Mouse (Mus musculus): ENCODE results near the gene Irx1. TPM values are rescaled to one million over a fixed set of nuclear protein-coding genes. Genes with fewer than 3 reads are reported as not detected.

Irx1 gene
- polyA plus RNA-seq, 1 experiment from 2014 or later = 0.36 TPM

- DNase-seq (ENCODE audit: low spot score) (peak; percentile 74), ATAC-seq (ENCODE audit: insufficient number of reproducible peaks, low FRiP score, low TSS enrichment, low read depth) (no peak)
- WGBS = under 1% methylated on average over 51 of the region's 55 CpGs
- peak overlapping the region; percentile 31 for H3K4me3 ChIP-seq (ENCODE audit: low read depth, low read length)
- H3K9me3 ChIP-seq (ENCODE audit: control insufficient read depth, low read length) = no peaks in the 10 kb centered on the region
- H3K9ac ChIP-seq (ENCODE audit: low read length) = peak overlapping the region; percentile 40
- peak overlapping the region; percentile 82 for H3K4me2 ChIP-seq (ENCODE audit: low read depth, severe bottlenecking)
- H3K4me1 ChIP-seq (ENCODE audit: control insufficient read depth, insufficient read depth, low read length) = peaks cover 9% of the 10 kb centered on the region
- peaks cover 87% of the 10 kb centered on the region for H3K27me3 ChIP-seq (ENCODE audit: control insufficient read depth, insufficient read depth, low read length)
- H3K36me3 ChIP-seq (ENCODE audit: control insufficient read depth, insufficient read depth, low read length) = no peaks in the 10 kb centered on the region
- no peak overlapping the region for H3K27ac ChIP-seq (replicated peaks; ENCODE audit: low read depth, low read length)
Observed at GRCm38 (mm10) chr13:71962661-71963355, 715 bp downstream of the Irx1 start.

GRCm38 (mm10) chr13:71961891-71962660 lies 1.4 kb downstream of the Irx1 start:
- peaks cover 86% of the 10 kb centered on the region for H3K27me3 ChIP-seq (ENCODE audit: control insufficient read depth, insufficient read depth, low read length)
- peak; percentile 67 for DNase-seq (ENCODE audit: low spot score)
- no peak for ATAC-seq (ENCODE audit: insufficient number of reproducible peaks, low FRiP score, low TSS enrichment, low read depth)
- no peak overlapping the region for H3K27ac ChIP-seq (replicated peaks; ENCODE audit: low read depth, low read length)
- H3K9ac ChIP-seq (ENCODE audit: low read length) = no peak overlapping the region
- WGBS = under 1% methylated on average over 25 of the region's 25 CpGs
- H3K4me3 ChIP-seq (ENCODE audit: low read depth, low read length) = peak overlapping the region; percentile 31; the same call in 1 of the 2 replicates
- H3K36me3 ChIP-seq (ENCODE audit: control insufficient read depth, insufficient read depth, low read length) = no peaks in the 10 kb centered on the region
- no peaks in the 10 kb centered on the region for H3K9me3 ChIP-seq (ENCODE audit: control insufficient read depth, low read length)
- H3K4me2 ChIP-seq (ENCODE audit: low read depth, severe bottlenecking) = no peak overlapping the region; the same call in 1 of the 2 replicates
- H3K4me1 ChIP-seq (ENCODE audit: control insufficient read depth, insufficient read depth, low read length) = peaks cover 9% of the 10 kb centered on the region

GRCm38 (mm10) chr13:71960846-71961735 lies 2.4 kb downstream of the Irx1 start:
- no peak overlapping the region for H3K4me3 ChIP-seq (ENCODE audit: low read depth, low read length)
- H3K4me2 ChIP-seq (ENCODE audit: low read depth, severe bottlenecking) = no peak overlapping the region
- ATAC-seq (ENCODE audit: insufficient number of reproducible peaks, low FRiP score, low TSS enrichment, low read depth) = no peak
- H3K4me1 ChIP-seq (ENCODE audit: control insufficient read depth, insufficient read depth, low read length) = peaks cover 9% of the 10 kb centered on the region
- no peak overlapping the region for H3K9ac ChIP-seq (ENCODE audit: low read length)
- no peak for DNase-seq (ENCODE audit: low spot score)
- H3K27ac ChIP-seq (replicated peaks; ENCODE audit: low read depth, low read length) = no peak overlapping the region
- H3K27me3 ChIP-seq (ENCODE audit: control insufficient read depth, insufficient read depth, low read length) = peaks cover 86% of the 10 kb centered on the region
- no peaks in the 10 kb centered on the region for H3K36me3 ChIP-seq (ENCODE audit: control insufficient read depth, insufficient read depth, low read length)
- 1% methylated on average over 9 of the region's 9 CpGs for WGBS
- no peaks in the 10 kb centered on the region for H3K9me3 ChIP-seq (ENCODE audit: control insufficient read depth, low read length)

GRCm38 (mm10) chr13:71960277-71960672 lies 3.2 kb downstream of the Irx1 start:
- H3K4me1 ChIP-seq (ENCODE audit: control insufficient read depth, insufficient read depth, low read length) = peaks cover 9% of the 10 kb centered on the region
- H3K9ac ChIP-seq (ENCODE audit: low read length) = no peak overlapping the region
- DNase-seq (ENCODE audit: low spot score) (peak; percentile 38), ATAC-seq (ENCODE audit: insufficient number of reproducible peaks, low FRiP score, low TSS enrichment, low read depth) (no peak)
- H3K27me3 ChIP-seq (ENCODE audit: control insufficient read depth, insufficient read depth, low read length) = peaks cover 84% of the 10 kb centered on the region
- no peak overlapping the region for H3K4me3 ChIP-seq (ENCODE audit: low read depth, low read length)
- H3K36me3 ChIP-seq (ENCODE audit: control insufficient read depth, insufficient read depth, low read length) = no peaks in the 10 kb centered on the region
- WGBS = 1% methylated on average over 9 of the region's 9 CpGs
- H3K27ac ChIP-seq (replicated peaks; ENCODE audit: low read depth, low read length) = no peak overlapping the region
- H3K9me3 ChIP-seq (ENCODE audit: control insufficient read depth, low read length) = no peaks in the 10 kb centered on the region
- H3K4me2 ChIP-seq (ENCODE audit: low read depth, severe bottlenecking) = no peak overlapping the region

GRCm38 (mm10) chr13:71959361-71960276 lies 3.9 kb downstream of the Irx1 start:
- H3K4me1 ChIP-seq (ENCODE audit: control insufficient read depth, insufficient read depth, low read length) = peaks cover 9% of the 10 kb centered on the region
- ATAC-seq (ENCODE audit: insufficient number of reproducible peaks, low FRiP score, low TSS enrichment, low read depth) (peak; percentile 44; the same call in 1 of the 2 replicates), DNase-seq (ENCODE audit: low spot score) (peak; percentile 66)
- under 1% methylated on average over 76 of the region's 76 CpGs for WGBS
- peak overlapping the region; percentile 33; the same call in 1 of the 2 replicates for H3K4me2 ChIP-seq (ENCODE audit: low read depth, severe bottlenecking)
- peak overlapping the region; percentile 16; the same call in 1 of the 2 replicates for H3K4me3 ChIP-seq (ENCODE audit: low read depth, low read length)
- no peak overlapping the region for H3K9ac ChIP-seq (ENCODE audit: low read length)
- H3K9me3 ChIP-seq (ENCODE audit: control insufficient read depth, low read length) = no peaks in the 10 kb centered on the region
- no peaks in the 10 kb centered on the region for H3K36me3 ChIP-seq (ENCODE audit: control insufficient read depth, insufficient read depth, low read length)
- no peak overlapping the region for H3K27ac ChIP-seq (replicated peaks; ENCODE audit: low read depth, low read length)
- H3K27me3 ChIP-seq (ENCODE audit: control insufficient read depth, insufficient read depth, low read length) = peaks cover 84% of the 10 kb centered on the region

GRCm38 (mm10) chr13:71958651-71959050 lies 4.9 kb downstream of the Irx1 start:
- ATAC-seq (ENCODE audit: insufficient number of reproducible peaks, low FRiP score, low TSS enrichment, low read depth) = no peak
- Histone ChIP-seq H3K4me2 (ENCODE audit: low read depth, severe bottlenecking) (no peak overlapping the region), H3K27me3 (ENCODE audit: control insufficient read depth, insufficient read depth, low read length) (peaks cover 78% of the 10 kb centered on the region), H3K9me3 (ENCODE audit: control insufficient read depth, low read length) (no peaks in the 10 kb centered on the region), H3K9ac (ENCODE audit: low read length) (no peak overlapping the region), H3K36me3 (ENCODE audit: control insufficient read depth, insufficient read depth, low read length) (no peaks in the 10 kb centered on the region), H3K27ac (replicated peaks; ENCODE audit: low read depth, low read length) (no peak overlapping the region), H3K4me3 (ENCODE audit: low read depth, low read length) (no peak overlapping the region), H3K4me1 (ENCODE audit: control insufficient read depth, insufficient read depth, low read length) (peaks cover 9% of the 10 kb centered on the region)
- WGBS = under 1% methylated on average over 16 of the region's 16 CpGs
- DNase-seq (ENCODE audit: low spot score) = peak; percentile 61

GRCm38 (mm10) chr13:71957811-71958351 lies 5.6 kb downstream of the Irx1 start:
- DNase-seq (ENCODE audit: low spot score) (peak; percentile 58), ATAC-seq (ENCODE audit: insufficient number of reproducible peaks, low FRiP score, low TSS enrichment, low read depth) (no peak)
- Histone ChIP-seq H3K4me3 (ENCODE audit: low read depth, low read length) (no peak overlapping the region), H3K9ac (ENCODE audit: low read length) (no peak overlapping the region), H3K4me2 (ENCODE audit: low read depth, severe bottlenecking) (no peak overlapping the region), H3K36me3 (ENCODE audit: control insufficient read depth, insufficient read depth, low read length) (no peaks in the 10 kb centered on the region), H3K4me1 (ENCODE audit: control insufficient read depth, insufficient read depth, low read length) (peaks cover 9% of the 10 kb centered on the region), H3K27ac (replicated peaks; ENCODE audit: low read depth, low read length) (no peak overlapping the region), H3K27me3 (ENCODE audit: control insufficient read depth, insufficient read depth, low read length) (peaks cover 76% of the 10 kb centered on the region), H3K9me3 (ENCODE audit: control insufficient read depth, low read length) (no peaks in the 10 kb centered on the region)
- WGBS = 1% methylated on average over 21 of the region's 21 CpGs

Data from limb, embryonic 11.5 days (tissue).